ENCODE assay signal across 8 mouse cellular contexts in the genomic region with DNA sequence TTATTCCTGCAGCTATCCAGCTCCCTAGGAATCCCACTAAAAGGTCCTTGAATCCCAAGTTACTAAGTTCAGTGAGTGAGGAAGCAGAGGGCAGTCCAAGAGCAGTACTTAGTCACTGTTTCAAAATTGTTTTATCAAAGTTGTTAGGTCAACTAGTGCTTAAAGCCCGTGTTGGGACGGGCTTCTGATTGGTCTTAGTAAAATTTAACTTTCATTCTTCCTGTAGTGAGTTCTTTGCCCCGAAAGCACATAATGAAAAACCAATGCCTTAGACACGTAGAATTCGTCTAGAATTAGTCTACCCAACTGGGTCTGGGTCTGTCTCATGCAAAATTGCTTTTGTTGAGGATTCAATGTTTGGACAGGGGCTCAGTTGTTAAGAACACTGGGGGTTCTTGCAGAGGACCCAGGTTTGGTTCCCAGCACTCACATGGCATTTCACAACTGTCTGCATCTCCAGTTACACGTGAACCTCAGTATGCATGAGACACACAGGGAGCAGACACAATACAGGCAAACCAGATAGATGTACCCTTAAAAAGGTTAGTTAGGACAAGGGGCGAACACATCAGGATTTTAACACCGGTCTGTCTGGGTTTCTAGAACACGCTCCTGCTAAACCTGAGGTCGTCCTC. TPM values are rescaled to one million over a fixed set of nuclear protein-coding genes. Genes with fewer than 3 reads are reported as not detected.
A peak's percentile ranks its signal among the peaks of the same experiment; 100 is the strongest.
DNase-seq lines count a peak whose midpoint lies in the region; ATAC-seq and TF ChIP-seq lines count a peak whose summit lies in the region.

No protein-coding gene starts in this region.

- H3K4me2 ChIP-seq in hindbrain, embryonic 16.5 days (ENCODE audit: low read length): peak overlapping the region; percentile 75

- 0 out of 2 replicates have a peak, but pooled peaks cover 2% of the 10 kb centered on the region for H3K9me3 ChIP-seq in hindbrain, embryonic 16.5 days (ENCODE audit: control insufficient read depth, low read length)

- DNase-seq in kidney, adult 11 months: peak; percentile 27
- DNase-seq in kidney, adult 18-20 months: no peak
- no peak for DNase-seq in urinary bladder, postnatal 36 days (ENCODE audit: low spot score in 2 of 2)
- no peak for DNase-seq in embryo, embryonic 10.5 days (ENCODE audit: low spot score)

- H3K4me1 ChIP-seq in cortical plate, adult 2 months (ENCODE audit: control insufficient read depth, insufficient read depth, low read length): peaks cover 3% of the 10 kb centered on the region; the same call in 1 of the 2 replicates
- peaks cover 11% of the 10 kb centered on the region for H3K4me1 ChIP-seq in hindbrain, embryonic 16.5 days (ENCODE audit: control insufficient read depth, insufficient read depth, low read depth, low read length)

- no peaks in the 10 kb centered on the region for H3K36me3 ChIP-seq in hindbrain, embryonic 16.5 days (ENCODE audit: control insufficient read depth, insufficient read depth, low read length)

- H3K9ac ChIP-seq in hindbrain, embryonic 16.5 days (ENCODE audit: low read depth, low read length): peak overlapping the region; percentile 81

- TF ChIP-seq POLR2A in cortical plate, adult 2 months (IDR thresholded peaks at IDR 0.05; ENCODE audit: extremely low read depth, insufficient read depth, low read length): no peak

- H3K27me3 ChIP-seq in hindbrain, embryonic 16.5 days (replicated peaks; ENCODE audit: control insufficient read depth, insufficient read depth, low read length): no peaks in the 10 kb centered on the region

- peak; percentile 38 for ATAC-seq in hindbrain, embryonic 16.5 days
- peak; percentile 15 for ATAC-seq in megakaryocyte-erythroid progenitor cell, adult 5-6 weeks (replicated peaks; ENCODE audit: low FRiP score, low TSS enrichment, poor library complexity, severe bottlenecking)
- ATAC-seq in inflammation-experienced regulatory T-cells, adult 6 months: no peak

- no peak overlapping the region for H3K27ac ChIP-seq in cortical plate, adult 2 months (ENCODE audit: insufficient read depth, low read length)
- peak overlapping the region; percentile 87 for H3K27ac ChIP-seq in hindbrain, embryonic 16.5 days (ENCODE audit: low read depth, low read length)

- H3K4me3 ChIP-seq in cortical plate, adult 2 months (ENCODE audit: insufficient read depth, low read length): peak overlapping the region; percentile 56
- H3K4me3 ChIP-seq in hindbrain, embryonic 16.5 days (ENCODE audit: low read length): peak overlapping the region; percentile 85

- 26% methylated on average over 10 of the region's 10 CpGs for WGBS in hindbrain, embryonic 16.5 days

- TF ChIP-seq CTCF in cortical plate, adult 2 months (IDR thresholded peaks at IDR 0.05; ENCODE audit: extremely low read depth, insufficient read depth, low read length): no peak

RNA-seq across cellular contexts. Expression of a gene that starts 0.7 kb away (rescaled TPM):
- 67.7 and 71.4 TPM in 2 replicates for polyA plus RNA-seq in cortical plate, adult 2 months (2012; rRNA removed)
- polyA plus RNA-seq in hindbrain, embryonic 16.5 days (2015; fragmentation: Nextera tagmentation; extraction: Ambion mirVana): 93.9 and 96.9 TPM in 2 replicates
- total RNA-seq in megakaryocyte-erythroid progenitor cell, adult 5-6 weeks (2014; fragmentation: Nextera tagmentation): 53.8 and 59.5 TPM in 2 replicates
- total RNA-seq in megakaryocyte-erythroid progenitor cell, adult 5-6 weeks (2017): 24.2 TPM in 2 replicates
- polyA plus RNA-seq in inflammation-experienced regulatory T-cells, adult 6 months (2017; shearing (Covaris generic)): 10 to 100 TPM; 60.4 to 73.5 (median 62.2) TPM
